Mouse (Mus musculus): ENCODE measurements around the gene Ankrd12.

DNA sequence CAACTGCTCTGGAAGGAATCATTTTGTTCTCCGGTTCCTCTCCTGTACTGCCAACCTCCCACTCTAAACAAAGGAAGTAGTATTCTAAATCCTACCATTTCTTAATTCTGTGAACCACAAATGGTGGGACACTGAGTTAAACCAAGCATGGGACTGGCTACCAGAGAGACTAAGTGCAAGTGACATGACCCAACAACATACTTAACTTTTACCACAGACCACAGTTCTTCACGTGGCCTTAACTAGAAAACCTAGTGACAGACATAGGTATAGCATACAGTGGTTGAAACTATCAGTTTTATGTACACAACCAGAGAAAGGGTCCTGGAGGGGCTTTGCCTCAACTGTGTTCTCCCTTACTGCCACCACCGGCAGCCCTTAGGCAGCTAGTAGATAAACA is 15.8 kb upstream of the Ankrd12 start:
- TF ChIP-seq POLR2A (IDR thresholded peaks at IDR 0.05; ENCODE audit: low read depth, low read length) = no peak
- TF ChIP-seq CTCF (IDR thresholded peaks at IDR 0.05; ENCODE audit: extremely low read depth, insufficient read length, insufficient replicate concordance, low read depth, low read length) = no peak

All from small intestine, adult 2 months (tissue).